In the genomic region with DNA sequence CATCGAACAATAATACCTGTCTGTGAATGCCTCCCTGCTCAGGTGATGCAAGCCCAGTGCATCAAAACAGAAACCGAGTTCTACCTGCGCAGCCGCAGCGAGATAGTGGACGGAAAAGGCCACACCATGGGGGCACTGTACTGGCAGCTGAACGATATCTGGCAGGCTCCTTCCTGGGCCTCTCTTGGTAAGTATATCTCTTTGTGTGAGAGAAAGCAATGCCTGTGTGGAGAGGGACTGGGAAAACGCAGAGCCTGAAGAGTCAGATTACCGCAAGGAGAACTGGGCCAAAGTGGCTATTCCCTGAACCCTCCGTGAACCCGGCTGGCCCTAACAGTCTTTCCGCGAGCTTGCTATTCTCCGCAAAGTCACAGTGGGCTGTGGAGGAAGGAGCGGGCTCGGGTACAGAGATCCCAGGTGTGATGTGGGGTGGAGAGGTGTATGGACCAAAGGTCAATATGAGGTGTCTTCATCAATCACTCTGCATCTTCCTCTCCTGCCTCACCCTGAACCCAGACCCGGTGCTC, we compare ENCODE assay signal across 19 mouse cellular contexts.
A peak's percentile ranks its signal among the peaks of the same experiment; 100 is the strongest.
DNase-seq lines count a peak whose midpoint lies in the region; ATAC-seq and TF ChIP-seq lines count a peak whose summit lies in the region.
"Had no signal": no experiment of that assay in that cellular context is flagged by ENCODE, and none has a peak within 500 bp of the region (broad histone marks: within the 10 kb centered on the region; RNA-seq: fewer than 3 reads in every experiment).

No protein-coding gene starts in this region.

- 54% methylated on average over 17 of the region's 17 CpGs for whole genome bisulfite sequencing in heart, embryonic 12.5 days
- WGBS in heart, adult 2 months, result 82% methylated on average over 17 of the region's 17 CpGs
- WGBS in kidney, embryonic 14.5 days, result 81% methylated on average over 17 of the region's 17 CpGs
- WGBS in embryonic facial prominence, embryonic 12.5 days, result 77% methylated on average over 17 of the region's 17 CpGs

- no peak overlapping the region for H3K4me3 ChIP-seq in heart, embryonic 12.5 days
- no peak overlapping the region for H3K4me3 ChIP-seq in heart, adult 2 months
- H3K4me3 ChIP-seq in kidney, embryonic 14.5 days (ENCODE audit: low read length), result no peak overlapping the region
- H3K4me3 ChIP-seq in ES-Bruce4 (ENCODE audit: low read depth, low read length), result no peak overlapping the region
- H3K4me3 ChIP-seq in embryonic facial prominence, embryonic 12.5 days, result no peak overlapping the region
- H3K4me3 ChIP-seq: erythroblast, embryonic 14.5 days; limb, embryonic 15.5 days had no signal

- 0 out of 2 replicates have a peak, but pooled peaks have one; percentile 15 for ATAC-seq in heart, embryonic 12.5 days (ENCODE audit: insufficient number of reproducible peaks, low FRiP score)
- peak; percentile 44 for ATAC-seq in kidney, embryonic 14.5 days (ENCODE audit: low FRiP score, low TSS enrichment)
- peak; percentile 52; the same call in 1 of the 2 replicates for ATAC-seq in embryonic facial prominence, embryonic 12.5 days (ENCODE audit: insufficient number of reproducible peaks, insufficient read depth, low FRiP score, low TSS enrichment)
- ATAC-seq in CD4-positive, CD25-positive, alpha-beta regulatory T cell, adult 4 months, result no peak
- ATAC-seq: forebrain, embryonic 14.5 days; hindbrain, embryonic 16.5 days had no signal

- intact Hi-C loops in heart, adult 2 months (cut with DNase I), result no loop called here
- intact Hi-C loops in gastrocnemius, postnatal 14 days (cut with DNase I; ENCODE audit: low total_unique reads), result no loop called here

- no peak overlapping the region for H3K4me2 ChIP-seq in heart, embryonic 12.5 days
- H3K4me2 ChIP-seq in kidney, embryonic 14.5 days (replicated peaks; ENCODE audit: low read depth, low read length), result no peak overlapping the region
- no peak overlapping the region for H3K4me2 ChIP-seq in embryonic facial prominence, embryonic 12.5 days (replicated peaks)
- H3K4me2 ChIP-seq: limb, embryonic 15.5 days had no signal

- peaks cover 15% of the 10 kb centered on the region for H3K36me3 ChIP-seq in heart, embryonic 12.5 days
- H3K36me3 ChIP-seq in heart, adult 2 months (ENCODE audit: control insufficient read depth, insufficient read depth, low read length), result peaks cover 3% of the 10 kb centered on the region
- H3K36me3 ChIP-seq in kidney, embryonic 14.5 days (ENCODE audit: control insufficient read depth, insufficient read depth, low read length), result no peaks in the 10 kb centered on the region
- peaks cover 40% of the 10 kb centered on the region for H3K36me3 ChIP-seq in ES-Bruce4 (ENCODE audit: control insufficient read depth, insufficient read depth, low read length, poor library complexity, severe bottlenecking)
- H3K36me3 ChIP-seq in embryonic facial prominence, embryonic 12.5 days, result no peaks in the 10 kb centered on the region
- H3K36me3 ChIP-seq: limb, embryonic 15.5 days had no signal

- TF ChIP-seq POLR2A in heart, adult 2 months (IDR thresholded peaks at IDR 0.05; ENCODE audit: insufficient read depth, low read depth, low read length), result no peak
- TF ChIP-seq POLR2A in ES-Bruce4 (IDR thresholded peaks at IDR 0.05; ENCODE audit: insufficient read depth, low read length), result no peak

- no peak for DNase-seq in heart, adult 2 months
- no peak for DNase-seq in kidney, postnatal 14 days
- no peak for DNase-seq in gastrocnemius, postnatal 14 days
- DNase-seq: B cell, adult 2 months; cerebellum, adult 9-11 months; gastrocnemius, postnatal 36 days; kidney, adult 11 months; lung, postnatal 14 days; right cerebral cortex, adult 18-20 months had no signal

- no peak for TF ChIP-seq EP300 in heart, adult 2 months (IDR thresholded peaks at IDR 0.05; ENCODE audit: insufficient read depth, low read depth, low read length)
- no peak for TF ChIP-seq EP300 in ES-Bruce4 (IDR thresholded peaks at IDR 0.05; ENCODE audit: insufficient read depth, low read depth, low read length)

- H3K4me1 ChIP-seq in heart, embryonic 12.5 days (replicated peaks), result peaks cover 16% of the 10 kb centered on the region
- H3K4me1 ChIP-seq in heart, adult 2 months (ENCODE audit: control insufficient read depth, insufficient read depth, low read length), result peaks cover 6% of the 10 kb centered on the region
- H3K4me1 ChIP-seq in kidney, embryonic 14.5 days (ENCODE audit: control insufficient read depth, insufficient read depth, low read length), result 0 out of 2 replicates have a peak, but pooled peaks cover 3% of the 10 kb centered on the region
- peaks cover 7% of the 10 kb centered on the region for H3K4me1 ChIP-seq in ES-Bruce4 (ENCODE audit: control insufficient read depth, insufficient read depth, low read length)
- no peaks in the 10 kb centered on the region for H3K4me1 ChIP-seq in embryonic facial prominence, embryonic 12.5 days
- H3K4me1 ChIP-seq: limb, embryonic 15.5 days had no signal

- H3K9ac ChIP-seq in heart, embryonic 12.5 days, result no peak overlapping the region
- H3K9ac ChIP-seq in heart, adult 2 months (ENCODE audit: low read depth, low read length), result no peak overlapping the region
- no peak overlapping the region for H3K9ac ChIP-seq in kidney, embryonic 14.5 days (ENCODE audit: low read depth, low read length)
- H3K9ac ChIP-seq in ES-Bruce4 (ENCODE audit: low read depth, poor library complexity, severe bottlenecking), result 0 out of 2 replicates have a peak overlapping the region, but pooled peaks have one; percentile 30
- H3K9ac ChIP-seq in embryonic facial prominence, embryonic 12.5 days, result no peak overlapping the region
- H3K9ac ChIP-seq: limb, embryonic 15.5 days had no signal

- no peaks in the 10 kb centered on the region for H3K27me3 ChIP-seq in heart, embryonic 12.5 days (replicated peaks)
- no peaks in the 10 kb centered on the region for H3K27me3 ChIP-seq in heart, adult 2 months (ENCODE audit: control insufficient read depth, insufficient read depth, low read length)
- H3K27me3 ChIP-seq in kidney, embryonic 14.5 days (ENCODE audit: control insufficient read depth, insufficient read depth, low read length), result no peaks in the 10 kb centered on the region
- H3K27me3 ChIP-seq in ES-Bruce4 (ENCODE audit: control insufficient read depth, insufficient read depth, low read length, poor library complexity, severe bottlenecking), result no peaks in the 10 kb centered on the region
- no peaks in the 10 kb centered on the region for H3K27me3 ChIP-seq in embryonic facial prominence, embryonic 12.5 days
- H3K27me3 ChIP-seq: limb, embryonic 15.5 days had no signal

- H3K27ac ChIP-seq in heart, embryonic 12.5 days (ENCODE audit: poor library complexity, severe bottlenecking), result peak overlapping the region; percentile 31
- H3K27ac ChIP-seq in heart, adult 2 months, result no peak overlapping the region
- no peak overlapping the region for H3K27ac ChIP-seq in kidney, embryonic 14.5 days (ENCODE audit: low read depth, low read length)
- H3K27ac ChIP-seq in ES-Bruce4 (ENCODE audit: insufficient read depth, low read length), result peak overlapping the region; percentile 44
- no peak overlapping the region for H3K27ac ChIP-seq in embryonic facial prominence, embryonic 12.5 days
- H3K27ac ChIP-seq: limb, embryonic 15.5 days had no signal

- no peak for TF ChIP-seq CTCF in heart, adult 2 months (IDR thresholded peaks at IDR 0.05)
- TF ChIP-seq CTCF in ES-Bruce4 (IDR thresholded peaks at IDR 0.05; ENCODE audit: low read depth, low read length), result no peak

- H3K9me3 ChIP-seq in heart, embryonic 12.5 days (replicated peaks), result no peaks in the 10 kb centered on the region
- H3K9me3 ChIP-seq in kidney, embryonic 14.5 days (ENCODE audit: control insufficient read depth, low read length), result no peaks in the 10 kb centered on the region
- no peaks in the 10 kb centered on the region for H3K9me3 ChIP-seq in ES-Bruce4 (replicated peaks; ENCODE audit: control insufficient read depth, insufficient read depth, low read length, poor library complexity, severe bottlenecking)
- no peaks in the 10 kb centered on the region for H3K9me3 ChIP-seq in embryonic facial prominence, embryonic 12.5 days
- H3K9me3 ChIP-seq: G1E; limb, embryonic 15.5 days had no signal

- H3K79me2 ChIP-seq in heart, adult 2 months (replicated peaks; ENCODE audit: control insufficient read depth, insufficient read depth, low read length), result no peaks in the 10 kb centered on the region

Comparison
In these comparisons a context has a peak if more than half of its experiments do, and no peak if none do; other contexts are left out.
1. H3K27ac ChIP-seq: peak in heart, embryonic 12.5 days (single experiment) and ES-Bruce4 (single experiment); none in heart, adult 2 months (single experiment), kidney, embryonic 14.5 days (single experiment) and embryonic facial prominence, embryonic 12.5 days (single experiment).